Mouse (Mus musculus) hematopoietic multipotent progenitor cell, adult 10-12 weeks (in vitro differentiated cells): ENCODE data around the gene Grm8. TPM values are rescaled to one million over a fixed set of nuclear protein-coding genes. Genes with fewer than 3 reads are reported as not detected.

ENCODE experiments used
- polyA plus RNA-seq: library from polyadenylated mRNA; stranded (reverse); fragments of >175 nt; gene quantifications from 2 replicates; pipeline ENCODE4 v1.2.3, GENCODE M21; 2012; ENCODE audit warnings: low replicate concordance

Gene Grm8
- polyA plus RNA-seq = 0.06 and 0.40 TPM in 2 replicates

DNA sequence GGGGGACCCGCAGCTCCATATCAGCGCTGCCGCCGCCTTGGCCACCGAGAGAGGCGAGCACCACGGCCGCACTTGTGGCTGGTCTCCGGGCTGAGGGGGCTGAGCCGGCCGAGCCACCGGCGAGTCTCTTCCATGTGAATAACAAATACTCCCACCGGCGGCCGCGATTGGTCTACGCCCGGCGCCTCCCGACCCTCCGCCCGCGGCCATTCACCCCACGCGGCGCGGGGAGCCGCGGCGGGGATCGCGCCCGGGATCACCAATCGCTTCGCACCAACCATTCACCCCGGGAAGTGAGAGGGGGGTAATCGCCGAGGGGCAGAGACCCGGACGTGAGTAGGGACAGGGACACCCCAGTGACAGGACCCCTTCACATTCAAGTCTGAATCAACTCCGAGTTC, at the start of gene Grm8:
Gene Grm8 (minus strand): TSS at position 178 of the 401 bp plus-strand sequence.

